Mouse (Mus musculus): ENCODE data around the gene Maff. TPM values are rescaled to one million over a fixed set of nuclear protein-coding genes. Genes with fewer than 3 reads are reported as not detected.

Maff gene
- polyA plus RNA-seq, 1 experiment from 2014 or later, result 0.97 TPM

DNA sequence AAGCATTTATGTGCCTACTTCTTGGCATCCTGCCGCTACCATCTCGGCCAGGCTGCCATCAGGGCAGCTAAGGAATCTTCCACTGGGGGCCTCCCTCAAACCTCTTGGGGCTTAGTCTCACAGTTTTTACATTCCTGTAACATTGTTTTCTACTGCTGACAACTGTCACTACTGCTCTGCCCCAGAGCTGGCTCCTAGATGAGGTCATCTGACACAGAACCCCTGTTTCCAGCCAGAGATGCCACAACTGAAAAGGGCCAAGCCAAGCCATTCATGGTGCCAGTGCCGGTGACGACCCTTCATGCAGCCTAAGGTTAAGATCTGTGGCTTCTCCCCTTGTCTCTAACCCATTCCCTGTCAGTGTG lies 22.6 kb upstream of the Maff start:
- no peaks in the 10 kb centered on the region for H3K36me3 ChIP-seq
- peaks cover 26% of the 10 kb centered on the region for H3K4me1 ChIP-seq
- H3K4me3 ChIP-seq, result no peak overlapping the region
- no peak overlapping the region for H3K4me2 ChIP-seq (replicated peaks)
- no peaks in the 10 kb centered on the region for H3K27me3 ChIP-seq
- ATAC-seq (ENCODE audit: low FRiP score, low read depth), result no peak
- H3K27ac ChIP-seq (replicated peaks), result no peak overlapping the region
- H3K9ac ChIP-seq (replicated peaks), result no peak overlapping the region
- no peaks in the 10 kb centered on the region for H3K9me3 ChIP-seq
- 90% methylated on average over 4 of the region's 4 CpGs for WGBS

DNA sequence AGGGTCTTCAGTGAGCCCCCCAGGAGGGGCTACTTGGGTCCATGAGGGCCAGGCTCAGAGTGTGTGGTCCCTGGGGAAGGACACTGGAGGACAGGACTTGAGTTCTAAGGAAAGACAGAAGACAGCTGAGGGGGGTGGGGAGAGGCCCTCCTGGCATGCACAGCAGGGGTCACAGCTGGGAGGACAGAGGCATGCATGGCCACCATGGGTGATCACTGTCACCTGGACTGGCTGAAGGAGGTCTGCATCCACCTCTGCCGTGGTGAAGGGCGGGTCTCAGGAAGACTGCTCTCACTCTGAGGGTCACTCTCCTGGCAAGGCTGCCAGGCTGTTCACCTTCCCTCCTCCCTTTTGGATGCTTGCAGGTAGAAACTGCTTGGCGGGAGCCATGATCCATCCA lies 22.0 kb upstream of the Maff start:
- Histone ChIP-seq H3K4me3 (no peak overlapping the region), H3K4me2 (replicated peaks) (no peak overlapping the region), H3K36me3 (no peaks in the 10 kb centered on the region), H3K27me3 (no peaks in the 10 kb centered on the region), H3K4me1 (peaks cover 26% of the 10 kb centered on the region), H3K9ac (replicated peaks) (no peak overlapping the region), H3K27ac (replicated peaks) (no peak overlapping the region), H3K9me3 (no peaks in the 10 kb centered on the region)
- ATAC-seq (ENCODE audit: low FRiP score, low read depth), result no peak
- WGBS, result 85% methylated on average over 3 of the region's 3 CpGs

GRCm38 (mm10) chr15:79325742-79326141 lies 20.7 kb upstream of the Maff start:
- H3K27me3 ChIP-seq, result no peaks in the 10 kb centered on the region
- no peaks in the 10 kb centered on the region for H3K9me3 ChIP-seq
- no peaks in the 10 kb centered on the region for H3K36me3 ChIP-seq
- no peak for ATAC-seq (ENCODE audit: low FRiP score, low read depth)
- peaks cover 26% of the 10 kb centered on the region for H3K4me1 ChIP-seq
- peak overlapping the region; percentile 43; the same call in 1 of the 2 replicates for H3K27ac ChIP-seq (replicated peaks)
- no peak overlapping the region for H3K4me3 ChIP-seq
- 72% methylated on average over 3 of the region's 3 CpGs for WGBS
- H3K4me2 ChIP-seq (replicated peaks), result no peak overlapping the region
- H3K9ac ChIP-seq (replicated peaks), result no peak overlapping the region

- Histone ChIP-seq H3K4me3 (no peak overlapping the region), H3K9ac (replicated peaks) (no peak overlapping the region), H3K4me2 (replicated peaks) (0 out of 2 replicates have a peak overlapping the region, but pooled peaks have one; percentile 14), H3K27me3 (no peaks in the 10 kb centered on the region), H3K27ac (replicated peaks) (peak overlapping the region; percentile 43; the same call in 1 of the 2 replicates), H3K36me3 (no peaks in the 10 kb centered on the region), H3K9me3 (no peaks in the 10 kb centered on the region), H3K4me1 (peaks cover 26% of the 10 kb centered on the region)
- ATAC-seq (ENCODE audit: low FRiP score, low read depth), result no peak
- 74% methylated on average over 4 of the region's 4 CpGs for WGBS
These were observed 20.2 kb upstream of the Maff start for GRCm38 (mm10) chr15:79326264-79326663.

GRCm38 (mm10) chr15:79326971-79327961 lies 19.2 kb upstream of the Maff start:
- H3K4me1 ChIP-seq, result peaks cover 26% of the 10 kb centered on the region
- no peak for ATAC-seq (ENCODE audit: low FRiP score, low read depth)
- WGBS, result 10% methylated on average over 20 of the region's 20 CpGs

DNA sequence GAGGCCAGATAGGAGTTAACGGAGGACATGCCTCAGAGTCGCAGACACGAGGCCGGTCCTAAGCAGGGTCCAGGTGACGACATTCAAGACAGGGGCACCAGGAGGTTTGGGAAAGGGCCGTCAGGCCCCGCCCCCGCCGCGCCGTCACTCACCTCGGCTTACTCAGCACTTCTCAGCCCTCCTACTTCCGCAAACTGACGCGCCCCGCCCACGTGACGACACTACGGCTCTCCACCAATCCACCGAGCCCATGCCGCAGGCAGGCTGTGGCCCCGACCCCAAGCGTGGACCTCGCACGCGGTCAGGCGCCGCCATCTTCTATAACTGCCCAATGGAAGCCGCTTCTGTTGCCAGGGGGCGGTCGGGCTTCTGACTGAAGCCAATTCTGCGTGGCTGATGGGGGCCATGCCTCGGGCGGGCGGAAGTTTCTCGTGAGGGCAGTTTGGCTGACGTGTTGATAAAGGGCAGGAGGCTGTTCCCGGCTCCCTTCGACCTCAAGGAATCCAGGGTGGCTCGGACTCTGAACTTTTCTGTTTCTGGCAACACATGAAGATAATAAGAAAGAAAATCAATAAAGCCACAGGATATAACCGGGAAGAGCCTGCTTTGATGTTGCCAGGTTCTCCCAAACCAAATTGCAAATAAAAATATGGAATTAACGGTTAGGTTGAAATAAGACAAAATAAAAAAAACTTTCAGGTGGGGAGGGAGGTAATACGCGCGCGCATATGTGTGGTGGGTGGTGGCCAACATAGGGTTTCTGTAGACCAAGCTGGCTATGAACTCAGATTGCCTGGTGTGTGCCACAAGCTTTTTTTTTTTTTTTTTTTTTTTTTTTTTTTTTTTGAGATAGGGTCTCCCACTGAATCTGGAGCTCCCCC lies 18.1 kb upstream of the Maff start, which contains the start of gene Pla2g6:
Gene Pla2g6 (minus strand): TSS at position 333 of the 881 bp plus-strand sequence.
- peak; percentile 97 for ATAC-seq (ENCODE audit: low FRiP score, low read depth)
- peak within 1 kb of the TSS; percentile 56 for H3K4me3 ChIP-seq
- H3K4me2 ChIP-seq (replicated peaks), result peak within 1 kb of the TSS; percentile 74
- WGBS, result 4% methylated on average over 46 of the region's 46 CpGs
- no peaks in the 10 kb centered on the region for H3K27me3 ChIP-seq
- H3K9ac ChIP-seq (replicated peaks), result peak within 1 kb of the TSS; percentile 65
- no peaks in the 10 kb centered on the region for H3K9me3 ChIP-seq
- peaks cover 25% of the 10 kb centered on the region for H3K4me1 ChIP-seq
- H3K36me3 ChIP-seq, result no peaks in the 10 kb centered on the region
- peak within 1 kb of the TSS; percentile 82 for H3K27ac ChIP-seq (replicated peaks)

More at GRCm38 (mm10) chr15:79326971-79327961, 19.2 kb upstream of the Maff start:
- peak overlapping the region; percentile 56 for H3K4me3 ChIP-seq
- peak overlapping the region; percentile 82 for H3K27ac ChIP-seq (replicated peaks)
- H3K36me3 ChIP-seq, result no peaks in the 10 kb centered on the region
- peak overlapping the region; percentile 65 for H3K9ac ChIP-seq (replicated peaks)
- no peaks in the 10 kb centered on the region for H3K27me3 ChIP-seq
- peak overlapping the region; percentile 74 for H3K4me2 ChIP-seq (replicated peaks)
- no peaks in the 10 kb centered on the region for H3K9me3 ChIP-seq

DNA sequence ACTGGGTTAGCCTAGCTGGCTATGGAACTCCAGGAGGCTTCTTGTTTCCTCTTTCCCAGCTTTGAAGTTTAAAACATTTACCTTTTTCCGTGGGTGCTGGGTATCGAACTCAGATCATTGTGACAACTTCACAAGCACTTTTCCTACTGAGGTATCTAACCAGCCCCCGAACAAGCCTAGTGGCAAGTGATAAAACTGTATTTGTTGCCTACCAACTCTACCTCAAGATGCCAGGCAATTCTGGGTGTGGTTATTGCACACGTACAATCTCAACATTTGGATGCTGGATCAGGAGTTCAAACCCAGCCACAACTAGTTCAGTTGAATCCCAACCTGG lies 17.5 kb upstream of the Maff start:
- Histone ChIP-seq H3K9ac (replicated peaks) (no peak overlapping the region), H3K27me3 (no peaks in the 10 kb centered on the region), H3K9me3 (no peaks in the 10 kb centered on the region), H3K4me2 (replicated peaks) (peak overlapping the region; percentile 74), H3K36me3 (no peaks in the 10 kb centered on the region), H3K4me1 (peaks cover 21% of the 10 kb centered on the region), H3K4me3 (no peak overlapping the region), H3K27ac (replicated peaks) (no peak overlapping the region)
- 92% methylated on average over 4 of the region's 4 CpGs for WGBS
- ATAC-seq (ENCODE audit: low FRiP score, low read depth), result no peak

DNA sequence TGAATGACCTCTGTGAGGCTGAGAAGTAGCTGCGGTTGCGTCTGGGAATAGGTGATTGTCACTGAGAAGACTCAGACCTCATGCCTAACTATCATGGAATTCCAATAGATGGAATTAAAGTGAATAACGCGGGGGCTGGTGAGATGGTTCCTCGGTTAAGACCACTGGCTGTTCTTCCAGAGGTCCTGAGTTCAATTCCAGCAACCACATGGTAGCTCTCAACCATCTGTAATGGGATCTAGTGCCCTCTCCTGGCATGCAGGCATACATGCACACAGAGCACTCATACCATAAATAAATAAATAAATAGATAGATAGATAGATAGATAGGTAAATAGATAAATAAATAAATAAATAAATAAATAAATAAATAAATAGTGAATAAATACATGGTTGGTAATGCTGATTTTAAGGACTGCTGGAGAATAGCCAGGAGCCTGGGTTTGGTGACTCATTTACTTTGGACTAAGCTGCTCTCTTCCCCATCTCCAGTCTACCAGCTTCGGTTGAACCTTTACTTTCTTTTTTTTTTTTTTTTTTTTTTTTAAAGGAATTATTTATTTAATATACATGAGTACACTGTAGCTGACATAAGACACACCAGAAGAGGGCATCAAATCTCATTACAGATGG lies 17.0 kb upstream of the Maff start:
- ATAC-seq (ENCODE audit: low FRiP score, low read depth), result no peak
- 94% methylated on average over 6 of the region's 6 CpGs for WGBS
- Histone ChIP-seq H3K27ac (replicated peaks) (no peak overlapping the region), H3K4me3 (no peak overlapping the region), H3K9me3 (no peaks in the 10 kb centered on the region), H3K9ac (replicated peaks) (no peak overlapping the region), H3K4me1 (peaks cover 21% of the 10 kb centered on the region), H3K36me3 (no peaks in the 10 kb centered on the region), H3K4me2 (replicated peaks) (no peak overlapping the region), H3K27me3 (no peaks in the 10 kb centered on the region)

DNA sequence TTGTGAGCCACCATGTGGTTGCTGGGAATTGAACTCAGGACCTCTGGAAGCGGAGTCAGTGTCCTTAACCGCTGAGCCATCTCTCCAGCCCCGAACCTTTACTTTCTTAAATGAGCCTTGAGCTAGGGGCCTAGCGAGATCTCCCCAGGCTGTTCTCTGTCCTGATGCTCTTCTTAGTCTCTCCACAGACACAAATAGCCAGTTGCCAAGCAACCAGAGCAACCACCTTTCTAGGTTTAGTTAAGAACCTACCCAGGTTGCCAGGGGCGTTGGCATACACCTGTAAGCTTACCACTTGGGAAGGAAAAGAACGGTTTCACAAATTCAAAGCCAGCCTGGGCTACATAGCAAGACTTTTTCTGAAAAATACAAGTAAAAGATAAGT lies 16.4 kb upstream of the Maff start:
- H3K9me3 ChIP-seq, result no peaks in the 10 kb centered on the region
- H3K4me2 ChIP-seq (replicated peaks), result no peak overlapping the region
- no peak overlapping the region for H3K4me3 ChIP-seq
- H3K27me3 ChIP-seq, result no peaks in the 10 kb centered on the region
- H3K36me3 ChIP-seq, result no peaks in the 10 kb centered on the region
- no peak overlapping the region for H3K9ac ChIP-seq (replicated peaks)
- H3K27ac ChIP-seq (replicated peaks), result no peak overlapping the region
- H3K4me1 ChIP-seq, result peaks cover 24% of the 10 kb centered on the region
- no peak for ATAC-seq (ENCODE audit: low FRiP score, low read depth)
- 91% methylated on average over 6 of the region's 6 CpGs for WGBS

- Histone ChIP-seq H3K9ac (replicated peaks) (no peak overlapping the region), H3K27ac (replicated peaks) (no peak overlapping the region), H3K9me3 (no peaks in the 10 kb centered on the region), H3K4me2 (replicated peaks) (no peak overlapping the region), H3K36me3 (no peaks in the 10 kb centered on the region), H3K27me3 (no peaks in the 10 kb centered on the region), H3K4me3 (no peak overlapping the region), H3K4me1 (peaks cover 26% of the 10 kb centered on the region)
- ATAC-seq (ENCODE audit: low FRiP score, low read depth), result no peak
- 70% methylated on average over 4 of the region's 4 CpGs for WGBS
These were observed 15.9 kb upstream of the Maff start for GRCm38 (mm10) chr15:79330521-79330920.

DNA sequence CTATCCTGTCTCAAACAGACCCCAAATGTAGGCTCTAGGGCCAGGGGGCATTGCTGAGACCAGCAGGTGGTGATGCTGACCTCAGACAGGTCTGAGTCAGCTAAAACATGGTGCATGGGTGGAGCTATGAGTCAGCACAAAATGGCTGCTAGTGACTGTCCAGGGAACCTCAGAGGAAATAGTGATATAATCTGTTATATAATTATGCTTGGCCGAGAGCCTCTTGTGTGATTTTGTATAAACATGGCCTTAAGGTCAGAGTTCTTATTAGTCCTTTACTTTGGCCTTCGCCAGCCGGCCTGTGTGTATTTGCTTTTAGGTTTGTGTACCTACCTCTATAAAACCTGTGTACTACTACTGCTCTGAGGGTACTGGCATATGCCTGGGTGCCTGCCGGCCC lies 13.0 kb upstream of the Maff start:
- WGBS, result 73% methylated on average over 4 of the region's 4 CpGs
- Histone ChIP-seq H3K27ac (replicated peaks) (no peak overlapping the region), H3K36me3 (no peaks in the 10 kb centered on the region), H3K4me1 (peaks cover 7% of the 10 kb centered on the region; the same call in 1 of the 2 replicates), H3K4me2 (replicated peaks) (no peak overlapping the region), H3K4me3 (no peak overlapping the region), H3K9me3 (no peaks in the 10 kb centered on the region), H3K9ac (replicated peaks) (no peak overlapping the region), H3K27me3 (no peaks in the 10 kb centered on the region)
- ATAC-seq (ENCODE audit: low FRiP score, low read depth), result no peak
